Mouse (Mus musculus) olfactory bulb, adult 2 months (tissue): ENCODE measurements around the gene Ucp2.

Source experiments
- CTCF ChIP-seq: fragments of 200-500 bp; IDR thresholded peaks from 2 replicates; pipeline ENCODE4 v1.5.1; 2012; ENCODE audit warnings: low read depth, mild to moderate bottlenecking, low read length, moderate library complexity; ENCODE audit not compliant: insufficient read depth
- POLR2A ChIP-seq: fragments of 200-500 bp; IDR thresholded peaks from 2 replicates; pipeline ENCODE4 v1.6.1; 2012; ENCODE audit warnings: mild to moderate bottlenecking, low read depth, low read length, moderate library complexity; ENCODE audit not compliant: insufficient read depth

DNA sequence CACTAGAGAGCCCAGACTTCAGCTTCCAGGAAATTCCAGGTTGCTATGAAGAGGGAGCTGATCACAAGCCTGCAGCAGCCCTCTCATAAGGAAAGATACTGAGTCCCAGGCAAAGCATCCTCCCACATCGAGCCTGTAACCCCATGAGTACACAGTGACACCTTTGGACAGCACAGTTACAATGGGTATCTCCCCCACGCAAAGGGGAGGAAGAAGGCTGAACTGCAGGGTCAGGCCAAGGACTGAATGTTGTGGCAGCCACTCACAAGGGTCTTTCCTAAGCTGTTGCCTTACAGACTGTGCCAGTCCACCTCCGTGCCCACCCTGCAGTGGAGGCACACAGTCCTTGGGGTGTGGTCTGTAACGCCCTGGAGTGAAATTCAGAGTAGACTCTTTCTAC is 13.4 kb downstream of the Ucp2 start:
- TF ChIP-seq CTCF, result no peak
- TF ChIP-seq POLR2A, result no peak
